Mouse (Mus musculus) ES-E14 (cell line): ENCODE results near the gene Oprl1. TPM values are rescaled to one million over a fixed set of nuclear protein-coding genes. Genes with fewer than 3 reads are reported as not detected.

Experiments used
- DNase-seq: peaks from one replicate; pipeline ENCODE4 v3.0.0-alpha.2; 2013; ENCODE audit warnings: low read depth, low spot score
- H3K27ac ChIP-seq: 2 replicates; pipeline ENCODE4 v1.5.1; 2012; ENCODE audit warnings: low read depth, mild to moderate bottlenecking, low read length, moderate library complexity, mixed read lengths; ENCODE audit not compliant: poor library complexity, insufficient read depth, severe bottlenecking
- H3K36me3 ChIP-seq: 2 replicates; pipeline ENCODE4 v1.6.1; 2012; ENCODE audit warnings: mild to moderate bottlenecking, low read length, moderate library complexity, mixed read lengths; ENCODE audit not compliant: control insufficient read depth, poor library complexity, insufficient read depth, severe bottlenecking
- H3K4me1 ChIP-seq, 2 experiments: fragments of 150-350 bp in 1 of 2; sonication (generic) in 1 of 2; 2 replicates each; pipeline ENCODE4 v1.6.1; 2012; ENCODE audit warnings: low read length in 2 of 2, mild to moderate bottlenecking in 1 of 2, mixed read lengths in 1 of 2; ENCODE audit not compliant: control insufficient read depth in 2 of 2, insufficient read depth in 2 of 2, poor library complexity in 1 of 2
- H3K4me3 ChIP-seq, 2 experiments: fragments of 150-350 bp in 1 of 2; sonication (generic) in 1 of 2; 2 replicates each; pipeline ENCODE4 v1.5.1; 2012; ENCODE audit warnings: low read length in 2 of 2, low read depth in 1 of 2, mild to moderate bottlenecking in 1 of 2, mixed read lengths in 1 of 2; ENCODE audit not compliant: insufficient read depth in 1 of 2, poor library complexity in 1 of 2, severe bottlenecking in 1 of 2
- H3K9ac ChIP-seq: 2 replicates; pipeline ENCODE4 v1.6.1; 2012; ENCODE audit warnings: low read depth, mild to moderate bottlenecking, low read length, mixed read lengths; ENCODE audit not compliant: poor library complexity, insufficient read depth, severe bottlenecking
- H3K9me3 ChIP-seq: fragments of 150-350 bp; sonication (generic); 2 replicates; pipeline ENCODE4 v1.6.1; 2012; ENCODE audit warnings: low read depth, mild to moderate bottlenecking, low read length; ENCODE audit not compliant: control insufficient read depth, insufficient read depth
- CHD2 ChIP-seq: IDR thresholded peaks from 2 replicates; pipeline ENCODE4 v1.6.1; 2014; ENCODE audit warnings: mild to moderate bottlenecking, low read depth, low read length, inconsistent platforms
- HCFC1 ChIP-seq: IDR thresholded peaks from 2 replicates; pipeline ENCODE4 v1.6.1; 2012; ENCODE audit warnings: low read length, inconsistent platforms, borderline replicate concordance; ENCODE audit not compliant: insufficient read depth
- MAFK ChIP-seq: IDR thresholded peaks from 2 replicates; pipeline ENCODE4 v1.6.1; 2014; ENCODE audit warnings: mild to moderate bottlenecking, low read depth, low read length, inconsistent platforms; ENCODE audit not compliant: insufficient read depth
- ZC3H11A ChIP-seq: IDR thresholded peaks from 2 replicates; pipeline ENCODE4 v1.6.1; 2012; ENCODE audit warnings: low read depth, mild to moderate bottlenecking, inconsistent platforms, low read length, borderline replicate concordance
- ZNF384 ChIP-seq: IDR thresholded peaks from 2 replicates; pipeline ENCODE4 v1.6.1; 2012; ENCODE audit warnings: low read depth, low read length, inconsistent platforms
- in situ Hi-C, 2 experiments: fragments of 600-800 bp; cut with MboI; formaldehyde crosslinking; loops; one replicate each; pipeline ENCODE4 v1.15.1; 2025; ENCODE audit warnings: low sequenced_read_pairs in 2 of 2, inconsistent platforms in 1 of 2; ENCODE audit not compliant: unreplicated experiment in 2 of 2
- total RNA-seq: library from RNA; depleted of rRNA; stranded (reverse); fragments of 300-350 nt; gene quantifications from 2 replicates; pipeline ENCODE4 v1.2.3, GENCODE M21; 2012

Oprl1 gene
- total RNA-seq, 1 experiment: 2.9 TPM

- H3K4me3 ChIP-seq: no peak overlapping the region
- H3K9me3 ChIP-seq: no peaks in the 10 kb centered on the region
- H3K9ac ChIP-seq: no peak overlapping the region
- DNase-seq: no peak
- no peaks in the 10 kb centered on the region for H3K4me1 ChIP-seq
- TF ChIP-seq ZC3H11A: no peak
- no peak for TF ChIP-seq ZNF384
- no peak for TF ChIP-seq CHD2
- no peak for TF ChIP-seq MAFK
- TF ChIP-seq HCFC1: no peak
- in situ Hi-C loops: no loop called here
- H3K27ac ChIP-seq: no peak overlapping the region
- H3K36me3 ChIP-seq: no peaks in the 10 kb centered on the region
Observed at GRCm38 (mm10) chr2:181752626-181753025, 37.8 kb downstream of the Oprl1 start.

GRCm38 (mm10) chr2:181758147-181758725 lies 43.4 kb downstream of the Oprl1 start:
- DNase-seq: no peak
- in situ Hi-C loops: no loop called here
- Histone ChIP-seq H3K36me3 (no peaks in the 10 kb centered on the region), H3K9me3 (no peaks in the 10 kb centered on the region), H3K4me3 (no peak overlapping the region), H3K4me1 (no peaks in the 10 kb centered on the region), H3K27ac (no peak overlapping the region), H3K9ac (no peak overlapping the region)
- TF ChIP-seq MAFK: no peak
- no peak for TF ChIP-seq ZC3H11A
- TF ChIP-seq HCFC1: no peak
- no peak for TF ChIP-seq CHD2
- no peak for TF ChIP-seq ZNF384

- H3K36me3 ChIP-seq: no peaks in the 10 kb centered on the region
- no peak overlapping the region for H3K9ac ChIP-seq
- H3K4me3 ChIP-seq: no peak overlapping the region
- H3K9me3 ChIP-seq: no peaks in the 10 kb centered on the region
- DNase-seq: no peak
- H3K27ac ChIP-seq: no peak overlapping the region
- in situ Hi-C loops: no loop called here
- H3K4me1 ChIP-seq: no peaks in the 10 kb centered on the region
- no peak for TF ChIP-seq MAFK
- no peak for TF ChIP-seq ZNF384
- no peak for TF ChIP-seq HCFC1
- no peak for TF ChIP-seq ZC3H11A
- TF ChIP-seq CHD2: no peak
Observed at GRCm38 (mm10) chr2:181759041-181759440, 44.2 kb downstream of the Oprl1 start.

- Histone ChIP-seq H3K9ac (no peak within 1 kb of the TSS), H3K9me3 (no peaks in the 10 kb centered on the region), H3K27ac (no peak within 1 kb of the TSS), H3K4me3 (no peak within 1 kb of the TSS), H3K4me1 (no peaks in the 10 kb centered on the region), H3K36me3 (no peaks in the 10 kb centered on the region)
- in situ Hi-C loops: no loop called here
- TF ChIP-seq ZC3H11A: no peak
- peak; percentile 38 for DNase-seq
Observed at GRCm38 (mm10) chr2:181763006-181763830, 48.4 kb downstream of the Oprl1 start, which contains the start of gene Myt1. Gene Myt1, plus strand, starts transcription at chr2:181763332.

- H3K9ac ChIP-seq: no peak overlapping the region
- in situ Hi-C loops: no loop called here
- H3K36me3 ChIP-seq: no peaks in the 10 kb centered on the region
- no peak overlapping the region for H3K27ac ChIP-seq
- no peaks in the 10 kb centered on the region for H3K9me3 ChIP-seq
- DNase-seq: no peak
- no peak for TF ChIP-seq ZC3H11A
- no peak for TF ChIP-seq CHD2
- no peak for TF ChIP-seq MAFK
- TF ChIP-seq ZNF384: no peak
- TF ChIP-seq HCFC1: no peak
- H3K4me1 ChIP-seq: no peaks in the 10 kb centered on the region
- no peak overlapping the region for H3K4me3 ChIP-seq
Observed at GRCm38 (mm10) chr2:181763886-181764527, 49.2 kb downstream of the Oprl1 start.
